Mouse (Mus musculus): ENCODE measurements at regions not wholly inside any gene's neighbourhood (a gene's known extent, or its start where the extent isn't known, plus 50 kb on each side); places are given as distances from the start of the nearest gene placed in this dataset.

DNA sequence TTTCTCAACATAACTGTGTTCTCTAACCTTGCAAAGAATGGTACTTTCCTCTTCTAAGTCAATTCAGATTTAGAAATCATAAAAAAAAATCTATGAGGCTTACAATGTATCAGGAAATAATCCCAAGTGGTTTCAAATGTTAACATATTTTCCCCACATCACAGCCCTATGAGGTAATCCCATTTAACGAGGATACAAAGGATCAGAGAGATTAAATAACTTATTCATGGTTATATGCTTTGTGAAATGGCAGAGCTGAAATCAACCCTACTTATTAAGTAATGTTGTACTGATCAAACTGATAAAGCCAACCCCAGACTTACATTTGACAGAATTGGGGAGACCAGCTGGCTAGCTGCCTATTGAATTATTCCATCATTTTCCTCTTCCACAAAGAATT, 614.4 kb downstream of the Ntrk3 start:
- POLR2A ChIA-PET: interaction anchor here in 1 of 4 experiments (0.5 kb wide), 1 partner anchor 453 kb away, joined by 4 read pairs; no protein-coding TSS in a partner anchor
- CTCF ChIA-PET: no interaction called here

DNA sequence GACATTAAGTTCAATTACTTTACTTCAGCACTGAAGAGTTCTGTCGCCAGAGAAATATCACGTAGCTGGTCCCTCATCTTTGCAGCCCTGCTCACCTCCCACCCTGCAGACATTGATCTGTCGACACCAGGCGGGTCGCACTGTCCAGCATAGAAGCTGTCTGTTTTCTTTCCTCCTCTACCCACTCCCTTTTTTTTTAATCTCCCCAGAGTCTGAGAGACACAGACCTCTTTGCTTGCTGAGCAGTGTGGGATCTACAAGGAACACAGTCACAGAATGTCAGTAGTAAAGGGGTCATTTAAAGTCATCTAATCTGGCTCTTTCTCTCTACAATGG, 616.7 kb downstream of the Ntrk3 start:
- ChIA-PET CTCF (no interaction called here), POLR2A (no interaction called here)

DNA sequence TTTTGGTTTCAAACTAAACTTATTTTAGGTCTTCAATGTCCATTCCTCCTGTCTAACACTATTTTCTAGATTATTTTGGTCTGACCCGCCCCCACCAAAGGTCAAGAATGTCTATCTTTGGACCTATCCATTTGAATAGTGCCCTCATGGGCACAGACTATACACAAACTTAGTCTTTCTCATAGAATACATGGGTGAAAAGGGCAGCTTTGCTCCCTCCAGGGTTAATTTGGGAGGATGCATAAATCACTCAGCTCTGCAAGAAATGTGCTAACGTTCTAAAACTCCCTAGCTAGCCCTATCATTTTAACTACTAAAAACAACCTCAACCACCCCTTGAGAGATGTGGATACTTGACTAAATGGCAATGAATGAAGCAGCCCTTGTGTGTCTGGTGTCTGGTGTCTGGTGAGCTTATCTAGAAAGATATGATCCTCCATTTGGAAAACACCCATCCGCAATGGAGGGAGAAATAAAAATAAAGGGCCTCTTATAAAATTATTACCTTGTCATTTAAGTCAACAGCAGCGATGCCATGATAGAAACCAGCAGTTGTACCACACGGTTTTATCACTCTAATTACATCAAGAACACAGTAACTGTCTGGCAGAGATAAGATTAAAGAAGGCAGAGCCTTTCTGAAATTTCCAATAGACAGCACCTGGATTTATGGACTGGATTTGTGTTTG, 617.2 kb downstream of the Ntrk3 start:
- ChIA-PET CTCF (no interaction called here), POLR2A (no interaction called here)

DNA sequence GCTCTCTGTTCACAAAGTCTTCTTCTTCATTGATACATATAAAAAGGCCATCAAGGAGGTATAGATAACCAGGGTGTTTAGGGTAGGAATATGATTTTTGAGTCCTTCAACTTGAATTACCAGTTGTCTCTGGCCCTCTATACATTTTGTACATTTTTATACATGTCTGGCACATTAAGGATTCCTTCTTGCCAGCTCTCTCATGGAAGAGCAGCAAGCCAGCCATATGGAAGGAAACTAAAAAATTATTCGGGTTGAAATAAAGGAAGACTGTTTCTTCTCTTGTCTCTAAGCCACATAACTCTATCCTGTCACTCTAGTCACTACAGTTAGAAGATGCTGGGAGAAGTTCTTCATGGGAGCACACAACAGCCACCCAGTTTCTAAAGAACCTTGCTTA, 618.0 kb downstream of the Ntrk3 start:
- ChIA-PET CTCF (no interaction called here), POLR2A (no interaction called here)

DNA sequence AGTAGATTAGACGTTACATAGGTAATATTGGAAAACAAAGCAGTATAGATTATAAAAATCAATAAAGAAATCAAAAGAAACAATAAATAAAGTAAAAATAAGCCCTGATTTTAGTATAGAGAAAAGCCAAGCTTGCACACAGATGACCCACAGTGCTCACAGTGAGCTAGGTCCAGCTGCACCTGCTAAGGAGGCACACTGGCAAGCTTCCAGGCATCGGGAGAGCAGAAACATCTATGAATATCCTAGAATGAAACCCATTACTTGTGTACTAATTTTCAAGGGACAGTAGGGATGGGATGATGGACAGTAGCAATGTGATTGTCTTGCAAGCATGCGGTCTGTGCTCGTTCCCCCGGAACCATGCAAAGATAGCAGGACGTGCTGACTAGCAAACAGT, 626.5 kb downstream of the Ntrk3 start:
- ChIA-PET CTCF (no interaction called here), POLR2A (interaction anchor here in 1 of 4 experiments (0.6 kb wide), 1 partner anchor 451 kb away, joined by 3 read pairs; no protein-coding TSS in a partner anchor)

DNA sequence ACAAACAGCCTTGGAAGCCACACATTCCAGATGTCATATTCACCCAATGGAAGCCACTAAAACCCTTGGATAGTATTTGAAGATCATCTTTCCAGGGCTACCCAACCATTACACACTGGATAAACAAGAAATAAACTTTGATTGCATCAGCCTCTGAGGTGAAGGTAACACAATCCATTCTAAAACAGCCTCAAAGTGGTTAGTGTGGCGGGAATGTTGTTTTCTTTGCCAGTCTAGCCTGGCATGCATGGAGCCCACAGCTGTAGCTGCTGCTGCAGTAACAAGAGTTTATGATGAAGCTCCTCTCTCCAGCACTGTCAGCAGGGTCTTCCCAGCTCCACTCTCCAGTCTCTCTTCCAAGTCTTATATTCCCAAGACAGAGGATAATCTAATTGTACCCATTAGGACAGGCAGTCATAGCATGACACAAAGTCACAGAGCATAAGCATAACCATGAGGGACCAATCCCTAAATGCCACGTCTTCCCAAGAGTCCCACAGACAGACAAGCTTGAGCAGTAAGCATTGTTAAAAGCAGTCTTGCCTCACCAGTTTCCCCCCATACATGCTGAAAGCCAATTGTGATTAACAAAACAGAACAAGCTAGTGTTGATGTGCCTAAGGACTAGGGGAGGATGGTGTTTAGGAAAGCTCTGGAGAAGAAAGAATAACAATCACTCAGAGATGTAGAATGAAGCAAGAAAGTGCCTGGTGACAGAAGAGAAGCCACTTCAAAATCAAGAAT, 634.1 kb downstream of the Ntrk3 start:
- POLR2A ChIA-PET: no interaction called here
- CTCF ChIA-PET: no interaction called here

DNA sequence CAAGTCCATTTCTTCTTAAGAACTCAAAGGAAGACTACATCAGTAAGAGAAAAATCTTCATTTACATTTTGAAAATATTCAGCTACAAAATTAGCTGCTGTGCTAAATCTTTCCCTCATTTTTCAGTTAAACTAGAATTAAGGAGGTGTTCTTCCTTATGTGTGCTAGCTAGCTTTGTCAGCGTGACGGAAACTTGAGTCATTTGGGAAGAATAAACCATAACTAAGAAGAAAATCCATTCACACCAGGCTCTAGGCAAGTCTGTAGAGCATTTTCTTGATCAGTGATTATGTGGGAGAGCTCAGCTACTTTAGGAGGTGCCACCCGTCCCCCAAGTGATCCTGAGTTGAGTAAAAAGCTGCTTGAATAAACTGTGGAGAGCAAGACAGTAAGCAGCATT, 635.4 kb downstream of the Ntrk3 start:
- ChIA-PET CTCF (no interaction called here), POLR2A (no interaction called here)

DNA sequence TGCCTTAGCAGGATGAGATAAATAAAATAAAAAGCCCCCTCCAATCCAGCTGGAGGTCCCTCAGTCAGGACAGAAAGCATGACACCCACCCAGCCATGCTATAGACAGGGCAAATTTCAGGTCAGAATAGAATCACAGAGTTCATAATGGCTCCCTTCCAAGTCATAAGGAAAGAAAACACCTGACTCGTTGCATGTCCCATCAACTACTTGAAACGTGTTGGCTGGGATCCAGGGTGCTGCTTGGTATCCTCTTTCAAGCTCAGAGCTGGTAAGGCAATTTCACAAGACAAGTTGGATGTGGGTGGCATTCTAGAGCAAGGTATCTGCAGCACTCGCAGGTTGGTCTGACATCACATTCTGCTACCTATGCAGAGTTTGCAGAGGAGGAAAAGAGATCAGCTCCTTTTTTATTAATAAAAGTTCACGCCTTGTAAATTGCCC, 651.2 kb downstream of the Ntrk3 start:
- ChIA-PET CTCF (interaction anchor here in 1 of 4 experiments (0.5 kb wide), 1 partner anchor 500 kb away, joined by 3 read pairs; no protein-coding TSS in a partner anchor), POLR2A (no interaction called here)

DNA sequence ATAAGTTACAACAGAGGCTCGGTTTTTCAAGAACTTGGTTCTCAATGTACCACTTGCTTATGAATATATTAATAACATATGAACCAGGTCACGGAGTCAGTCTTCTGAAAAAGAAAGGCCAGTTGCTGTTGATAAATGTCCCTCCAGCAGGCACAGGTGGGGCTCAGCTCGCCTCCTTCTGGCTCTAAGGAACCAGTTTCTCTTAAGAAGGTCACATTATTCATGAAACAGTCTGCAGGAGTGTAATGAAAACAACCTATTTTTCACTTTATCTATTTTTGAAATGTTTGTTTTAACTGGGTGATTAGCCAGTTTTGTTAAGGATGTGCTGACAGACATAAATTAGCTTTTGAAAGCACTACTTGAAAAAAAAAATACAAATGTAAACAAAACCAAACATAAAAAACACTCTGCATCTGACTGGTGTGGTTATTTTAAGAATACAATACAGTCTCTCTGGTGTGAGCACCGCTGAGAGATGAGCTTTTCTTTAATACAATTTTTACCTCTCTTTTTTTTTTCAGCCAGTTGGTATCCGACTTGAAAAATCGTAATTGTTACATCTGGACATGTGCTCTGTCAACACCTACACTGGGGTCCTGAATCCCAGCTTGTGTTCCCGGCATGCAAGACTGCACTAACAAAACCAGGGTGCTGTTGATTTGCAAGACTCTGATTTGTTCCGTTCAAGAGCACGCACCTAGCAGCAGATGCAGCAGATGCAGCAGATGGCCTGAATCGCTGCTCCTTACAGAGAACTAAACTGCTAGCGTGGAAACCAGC, 651.8 kb downstream of the Ntrk3 start:
- CTCF ChIA-PET: interaction anchor here in 1 of 4 experiments (0.5 kb wide), 1 partner anchor 501 kb away, joined by 3 read pairs; no protein-coding TSS in a partner anchor
- POLR2A ChIA-PET: no interaction called here

DNA sequence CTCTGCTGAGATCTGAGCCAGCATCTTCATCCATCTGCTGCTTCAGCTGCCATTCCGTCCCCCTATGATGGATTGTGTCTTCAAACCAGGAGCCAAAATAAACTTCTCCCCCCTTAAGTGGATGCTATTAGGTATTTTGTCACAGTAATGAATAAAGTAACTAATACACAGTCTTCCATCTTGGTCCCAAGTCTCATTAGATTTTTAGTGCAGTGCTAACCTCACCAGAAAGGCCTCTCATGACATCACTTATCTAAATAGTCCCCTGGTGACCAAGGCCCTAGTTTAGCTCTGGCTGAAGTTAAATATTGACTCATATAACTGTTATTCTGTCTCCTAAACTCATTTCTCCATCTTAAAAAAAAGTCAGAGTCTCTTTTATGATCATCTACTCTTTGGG, 658.1 kb downstream of the Ntrk3 start:
- ChIA-PET CTCF (no interaction called here), POLR2A (no interaction called here)

DNA sequence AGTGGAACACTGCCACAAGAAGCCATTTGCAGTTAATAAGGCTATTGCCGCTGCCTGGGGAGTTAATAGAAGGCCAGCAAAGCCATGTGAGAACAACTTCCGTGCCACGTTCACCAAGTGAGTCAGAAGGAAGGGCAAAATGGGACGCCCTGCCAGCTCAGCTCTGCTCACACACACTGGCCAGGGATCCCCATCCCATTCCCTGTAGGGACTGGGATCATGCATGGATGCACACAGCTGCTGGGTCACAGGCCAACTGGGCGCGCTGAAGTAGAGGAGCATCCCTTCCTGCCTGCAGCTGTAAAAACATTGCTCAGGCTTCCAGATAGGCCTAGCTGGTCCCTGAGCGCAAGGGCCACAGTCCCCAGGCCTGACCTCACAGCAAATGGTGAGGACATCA, 666.7 kb downstream of the Ntrk3 start:
- POLR2A ChIA-PET: no interaction called here
- CTCF ChIA-PET: no interaction called here

DNA sequence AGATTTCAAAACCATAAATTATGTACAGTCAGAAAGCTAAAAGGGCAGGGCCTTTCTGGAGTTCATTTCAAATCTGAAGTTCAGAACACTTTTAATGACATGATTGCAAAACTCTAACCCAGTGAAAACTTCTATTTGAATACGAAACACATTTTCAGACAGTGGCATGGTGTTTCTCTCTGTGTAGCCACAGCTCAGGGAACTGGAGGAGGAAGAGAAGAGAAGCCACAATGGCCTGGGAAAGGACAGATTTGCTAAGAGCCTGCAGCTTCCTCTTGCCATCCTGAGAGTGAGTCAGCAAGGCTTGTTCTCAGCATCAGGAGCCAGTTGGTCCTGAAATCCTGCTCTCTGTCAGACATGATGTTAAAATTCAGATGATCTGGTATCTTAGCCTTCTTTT, 676.2 kb downstream of the Ntrk3 start:
- ChIA-PET CTCF (interaction anchor here in 3 of 4 experiments (0.6 to 0.8 kb wide), 4 partner anchors 16 to 1661 kb away, joined by 3 to 5 read pairs (median 4); no protein-coding TSS in a partner anchor), POLR2A (no interaction called here)

DNA sequence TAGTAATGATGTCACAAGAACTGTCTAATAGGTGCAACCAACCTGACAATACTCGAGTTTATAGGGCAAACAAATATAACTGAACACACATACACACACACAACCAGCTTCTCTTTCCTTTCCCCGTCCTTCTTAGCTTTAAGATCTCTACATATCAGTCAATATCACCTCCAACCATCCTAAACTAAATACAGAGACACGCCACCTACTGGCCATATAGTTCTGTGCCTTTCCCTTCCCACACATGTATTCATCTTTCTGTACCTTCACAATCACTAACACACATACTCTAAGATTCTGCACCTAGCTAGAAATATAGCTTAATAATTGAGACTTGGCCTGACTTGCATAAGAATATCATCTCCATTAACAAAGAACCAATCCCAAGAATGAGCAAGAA, 688.2 kb downstream of the Ntrk3 start:
- ChIA-PET POLR2A (no interaction called here), CTCF (no interaction called here)

DNA sequence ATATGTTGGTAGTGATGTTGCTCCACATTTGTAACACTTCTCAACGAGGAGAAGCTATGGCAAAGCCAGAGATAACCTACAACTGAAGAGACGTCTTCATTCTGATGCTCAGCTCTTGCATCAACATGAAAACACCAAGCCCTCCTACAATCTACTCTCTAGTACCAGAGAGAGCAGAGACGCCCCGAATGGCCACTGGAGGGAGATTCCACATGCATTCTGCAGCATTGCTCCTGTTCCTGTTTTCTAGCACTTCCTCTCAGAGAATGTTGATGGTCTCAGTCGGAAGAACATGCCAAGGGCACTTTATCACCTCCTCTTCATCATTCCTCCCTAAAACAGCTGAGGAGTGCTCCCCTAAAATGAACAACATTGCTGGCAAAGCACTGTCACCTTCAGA, 692.4 kb downstream of the Ntrk3 start:
- CTCF ChIA-PET: no interaction called here
- POLR2A ChIA-PET: no interaction called here

DNA sequence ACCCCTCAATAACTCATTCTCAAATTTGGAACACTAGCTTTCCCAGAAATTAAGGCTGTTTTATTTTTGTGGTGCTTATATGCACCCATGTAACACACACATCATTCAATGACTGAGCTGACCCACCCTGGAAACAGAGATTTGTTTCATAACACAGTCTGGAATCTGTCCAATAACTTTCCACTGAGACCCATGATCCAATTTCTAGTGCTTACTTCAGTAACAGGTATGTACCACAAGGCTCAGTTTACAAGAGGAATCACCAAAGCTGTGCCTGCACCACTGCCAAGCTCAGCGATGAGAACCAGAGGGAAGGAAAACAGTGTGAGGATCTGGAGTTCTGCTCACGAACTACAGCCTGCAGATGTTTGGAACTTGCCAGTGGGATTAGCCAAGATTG, 706.8 kb downstream of the Ntrk3 start:
- ChIA-PET POLR2A (interaction anchor here in 1 of 4 experiments (0.6 kb wide), 1 partner anchor 1478 kb away, joined by 3 read pairs; no protein-coding TSS in a partner anchor), CTCF (no interaction called here)

DNA sequence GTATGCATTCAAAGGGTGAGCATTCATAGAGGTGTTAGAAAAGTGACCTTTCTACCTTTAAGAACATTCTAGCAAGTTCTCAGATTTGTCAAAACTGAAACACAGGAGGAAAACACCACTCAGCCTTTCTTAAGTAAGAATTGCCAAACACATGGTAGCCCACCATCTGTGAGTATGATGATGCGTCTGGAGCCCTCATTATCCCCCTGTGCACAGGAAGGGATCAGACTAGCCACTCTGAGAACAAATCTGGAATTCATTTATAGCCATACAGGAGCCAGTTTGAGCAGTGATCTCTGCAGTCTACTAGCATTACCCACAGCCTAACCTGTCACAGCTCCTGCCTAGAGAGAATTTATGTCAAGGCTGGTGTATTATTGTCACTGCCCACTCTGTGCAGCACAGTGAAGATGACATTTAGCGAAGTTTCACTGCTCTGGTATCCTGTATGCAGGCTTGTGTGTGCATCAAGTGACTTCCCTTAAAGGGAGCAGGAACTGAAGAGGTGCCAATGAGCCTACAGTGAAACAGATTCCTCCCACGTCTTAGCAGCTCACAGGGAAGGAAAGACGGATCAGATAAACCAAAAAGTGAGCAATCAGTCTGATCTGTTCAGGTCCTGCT, 710.7 kb downstream of the Ntrk3 start:
- ChIA-PET CTCF (no interaction called here), POLR2A (no interaction called here)

DNA sequence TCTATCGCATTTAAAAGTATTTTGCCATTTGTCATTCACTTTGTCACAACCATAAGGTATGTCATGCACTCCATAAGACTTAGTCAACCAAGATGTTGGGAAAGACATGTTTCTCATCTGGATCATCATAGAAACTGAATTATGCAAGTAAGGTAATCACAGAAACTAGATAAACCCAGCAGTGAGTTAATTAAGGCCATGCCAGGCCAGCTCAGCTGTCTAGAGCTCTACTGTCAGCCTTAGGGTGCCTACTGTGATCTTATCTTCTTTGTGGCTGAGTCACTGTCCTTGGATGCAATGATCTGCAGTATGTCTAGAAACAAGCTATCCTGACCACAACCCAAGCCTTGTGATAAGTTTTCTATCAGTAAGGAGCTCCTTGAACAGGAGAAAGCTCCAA, 714.2 kb downstream of the Ntrk3 start:
- ChIA-PET POLR2A (interaction anchor here in 1 of 4 experiments (0.5 kb wide), 1 partner anchor 661 kb away, joined by 4 read pairs; no protein-coding TSS in a partner anchor), CTCF (no interaction called here)

DNA sequence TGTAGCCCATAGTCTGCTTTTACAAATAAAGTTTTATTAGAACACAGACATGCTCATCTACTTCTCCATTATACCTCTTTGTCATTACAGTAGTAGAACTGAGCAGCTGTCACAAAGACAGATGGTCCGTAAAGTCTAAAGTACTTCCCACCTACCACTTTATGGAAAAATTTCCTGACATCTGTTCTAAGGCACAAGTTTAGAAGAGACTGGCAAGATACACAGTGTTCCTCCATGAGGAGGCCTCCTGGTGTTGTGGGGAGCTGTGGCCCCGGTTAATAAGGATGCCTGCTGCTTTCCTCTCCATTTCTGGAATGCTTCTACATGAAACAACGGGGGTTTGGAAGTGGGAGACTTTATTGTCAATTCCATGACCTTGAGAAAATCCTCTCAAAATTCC, 714.7 kb downstream of the Ntrk3 start:
- ChIA-PET POLR2A (no interaction called here), CTCF (no interaction called here)

DNA sequence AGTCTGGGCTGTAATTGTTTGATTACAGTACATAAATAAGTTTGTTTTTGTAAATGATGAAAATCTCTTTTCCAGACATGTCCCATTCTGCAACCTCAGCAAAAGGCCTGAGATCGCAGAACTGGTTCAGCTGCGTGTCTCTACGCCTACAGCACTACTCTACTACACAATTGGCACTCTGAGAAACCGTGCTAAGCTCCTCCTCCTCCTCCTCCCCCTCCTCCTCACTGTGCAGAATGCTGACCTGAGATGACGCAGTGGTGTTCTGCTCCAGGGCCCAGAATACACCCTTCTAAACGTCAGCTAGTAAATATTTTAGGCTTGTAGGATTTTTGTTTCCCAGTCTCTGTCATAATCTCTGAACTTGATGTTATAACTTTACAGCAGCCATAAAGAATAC, 724.2 kb downstream of the Ntrk3 start:
- CTCF ChIA-PET: no interaction called here

DNA sequence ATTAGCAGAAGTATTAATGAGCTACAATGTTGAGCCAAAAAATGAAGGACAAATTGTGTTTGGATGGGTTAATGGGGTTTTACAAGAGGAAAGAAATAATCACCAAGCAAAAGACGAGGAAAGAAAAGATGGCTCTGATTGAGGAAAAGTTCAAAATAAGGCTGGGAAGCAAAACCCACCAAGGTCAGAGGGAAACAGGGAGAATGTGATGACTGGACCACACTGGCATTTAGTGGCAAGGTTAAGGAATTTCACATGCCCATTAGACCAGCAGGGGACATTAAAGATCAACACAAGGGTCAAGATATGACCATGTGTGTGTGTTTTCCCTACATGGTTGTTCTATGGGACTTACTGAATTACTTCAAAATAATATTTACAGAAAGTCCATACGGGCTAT, 734.7 kb downstream of the Ntrk3 start:
- ChIA-PET POLR2A (no interaction called here), CTCF (no interaction called here)

More for the DNA sequence above, 724.2 kb downstream of the Ntrk3 start:
- POLR2A ChIA-PET: no interaction called here
